8 mouse cellular contexts compared by ENCODE assay signal in the genomic region with DNA sequence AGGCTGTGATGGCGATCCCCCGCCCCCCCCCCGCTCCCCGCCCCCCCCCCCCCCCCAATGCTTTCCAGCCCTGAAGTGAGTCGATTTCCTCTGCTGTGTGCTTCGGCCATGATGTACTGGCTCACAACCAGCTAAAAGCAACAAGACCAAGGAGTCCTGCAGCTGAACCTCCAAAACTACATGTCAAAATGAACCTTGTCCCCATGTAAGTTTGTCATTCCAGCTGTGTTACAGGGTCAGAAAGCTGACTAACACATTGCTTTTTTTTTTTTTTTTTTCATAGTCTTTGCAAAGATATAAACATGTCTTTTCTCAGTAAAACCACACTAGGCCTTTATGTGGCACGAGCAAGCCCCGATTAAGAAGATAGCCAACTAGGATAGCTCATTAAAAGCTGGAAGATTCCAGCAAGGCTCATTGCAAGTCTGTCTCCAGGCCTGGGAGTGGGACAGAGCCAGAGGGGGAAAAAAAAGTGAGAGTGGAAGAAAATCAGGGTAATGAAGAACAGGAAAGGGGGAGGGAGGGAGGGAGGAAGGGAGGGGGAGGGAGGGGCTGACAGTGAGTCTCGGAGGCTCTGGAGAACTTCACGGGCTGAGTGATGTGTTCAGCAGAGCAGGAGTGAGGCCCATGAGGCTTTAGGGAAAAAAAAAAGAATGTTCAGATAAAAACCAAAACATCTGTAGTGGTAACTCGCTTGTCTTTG. TPM values are rescaled to one million over a fixed set of nuclear protein-coding genes. Genes with fewer than 3 reads are reported as not detected.
DNase-seq lines count a peak whose midpoint lies in the region; ATAC-seq and TF ChIP-seq lines count a peak whose summit lies in the region.

No protein-coding gene starts in this region.

- 8% methylated on average over 7 of the region's 11 CpGs for WGBS in kidney, postnatal 0 days
- 2% methylated on average over 6 of the region's 11 CpGs for WGBS in embryonic facial prominence, embryonic 15.5 days

- no peak overlapping the region for H3K4me3 ChIP-seq in kidney, postnatal 0 days (replicated peaks; ENCODE audit: low read depth, low read length)
- no peak overlapping the region for H3K4me3 ChIP-seq in embryonic facial prominence, embryonic 15.5 days (replicated peaks)

- peak overlapping the region; percentile 67 for H3K27ac ChIP-seq in kidney, postnatal 0 days
- peak overlapping the region; percentile 98 for H3K27ac ChIP-seq in embryonic facial prominence, embryonic 15.5 days (replicated peaks)

- DNase-seq in kidney, postnatal 0 days (ENCODE audit: low spot score): peak; percentile 65
- no peak for DNase-seq in kidney, adult 18-20 months
- DNase-seq in induced T-regulatory cell, adult 2 months (ENCODE audit: low read depth): peak; percentile 45
- peak; percentile 31 to 51 for DNase-seq in lung, postnatal 4 days
- no peak for DNase-seq in frontal cortex, postnatal 25 days (ENCODE audit: low spot score in 2 of 2)
- DNase-seq in frontal cortex, postnatal 14 days (ENCODE audit: low spot score in 2 of 2): no peak

- H3K36me3 ChIP-seq in kidney, postnatal 0 days (ENCODE audit: insufficient read depth, low read length): no peaks in the 10 kb centered on the region
- no peaks in the 10 kb centered on the region for H3K36me3 ChIP-seq in embryonic facial prominence, embryonic 15.5 days

- H3K9me3 ChIP-seq in kidney, postnatal 0 days (replicated peaks; ENCODE audit: low read length): no peaks in the 10 kb centered on the region
- H3K9me3 ChIP-seq in embryonic facial prominence, embryonic 15.5 days (replicated peaks): no peaks in the 10 kb centered on the region

- peaks cover 12% of the 10 kb centered on the region for H3K4me1 ChIP-seq in kidney, postnatal 0 days (replicated peaks; ENCODE audit: insufficient read depth, low read length)
- peaks cover 46% of the 10 kb centered on the region for H3K4me1 ChIP-seq in embryonic facial prominence, embryonic 15.5 days

- no peak for TF ChIP-seq CTCF in kidney, postnatal 0 days (IDR thresholded peaks at IDR 0.05; ENCODE audit: low read depth)

- no peak overlapping the region for H3K4me2 ChIP-seq in kidney, postnatal 0 days (ENCODE audit: low read length)
- no peak overlapping the region for H3K4me2 ChIP-seq in embryonic facial prominence, embryonic 15.5 days (replicated peaks)

- peak; percentile 44 for ATAC-seq in kidney, postnatal 0 days (replicated peaks; ENCODE audit: low FRiP score, low read depth)
- ATAC-seq in embryonic facial prominence, embryonic 15.5 days (ENCODE audit: insufficient number of reproducible peaks, low FRiP score, low TSS enrichment, low read depth): peak; percentile 80
- no peak for ATAC-seq in granulocyte monocyte progenitor cell, adult 5-6 weeks (replicated peaks; ENCODE audit: poor library complexity, severe bottlenecking)

- H3K27me3 ChIP-seq in kidney, postnatal 0 days (ENCODE audit: insufficient read depth, low read length): no peaks in the 10 kb centered on the region
- no peaks in the 10 kb centered on the region for H3K27me3 ChIP-seq in embryonic facial prominence, embryonic 15.5 days

- no peak overlapping the region for H3K9ac ChIP-seq in kidney, postnatal 0 days (ENCODE audit: low read depth, low read length)
- no peak overlapping the region for H3K9ac ChIP-seq in embryonic facial prominence, embryonic 15.5 days

RNA-seq across cellular contexts. Expression of a gene that starts 19.5 kb away (rescaled TPM):
- polyA plus RNA-seq in kidney, postnatal 0 days (2015; fragmentation: Nextera tagmentation; extraction: Ambion mirVana): 14.2 and 17.4 TPM in 2 replicates
- polyA plus RNA-seq in embryonic facial prominence, embryonic 15.5 days (2015; fragmentation: Nextera tagmentation; extraction: Ambion mirVana): 20.7 and 24.2 TPM in 2 replicates
- total RNA-seq in granulocyte monocyte progenitor cell, adult 5-6 weeks (2014; fragmentation: Nextera tagmentation): 2.1 TPM in 1 of 2 replicates, not detected in the other
- 0.65 TPM in 1 of 2 replicates, not detected in the other for total RNA-seq in granulocyte monocyte progenitor cell, adult 5-6 weeks (2017)

Comparison
In these comparisons a context has a peak if more than half of its experiments do, and no peak if none do; other contexts are left out.
1. DNase-seq: peak in kidney, postnatal 0 days (single experiment), induced T-regulatory cell, adult 2 months (single experiment) and lung, postnatal 4 days (2 of 2); none in kidney, adult 18-20 months (single experiment), frontal cortex, postnatal 25 days (0 of 2) and frontal cortex, postnatal 14 days (0 of 2).